ENCODE assay signal across 8 mouse cellular contexts in genomic region chr16:93006321-93006984, GRCm38 (mm10).
DNase-seq lines count a peak whose midpoint lies in the region; ATAC-seq lines count a peak whose summit lies in the region.

No protein-coding gene starts in this region.

- no peaks in the 10 kb centered on the region for H3K27me3 ChIP-seq in intestine, embryonic 15.5 days (replicated peaks)
- no peaks in the 10 kb centered on the region for H3K27me3 ChIP-seq in stomach, embryonic 16.5 days (ENCODE audit: control insufficient read depth, insufficient read depth, low read length)

- 18% methylated on average over 21 of the region's 21 CpGs for WGBS in intestine, embryonic 15.5 days
- WGBS in stomach, embryonic 16.5 days: 13% methylated on average over 21 of the region's 21 CpGs

- H3K9ac ChIP-seq in intestine, embryonic 15.5 days: no peak overlapping the region
- H3K9ac ChIP-seq in stomach, embryonic 16.5 days (ENCODE audit: low read length): 0 out of 2 replicates have a peak overlapping the region, but pooled peaks have one; percentile 35

- H3K4me3 ChIP-seq in intestine, embryonic 15.5 days (replicated peaks): no peak overlapping the region
- peak overlapping the region; percentile 13; the same call in 1 of the 2 replicates for H3K4me3 ChIP-seq in stomach, embryonic 16.5 days (replicated peaks; ENCODE audit: low read length)

- no peak overlapping the region for H3K27ac ChIP-seq in intestine, embryonic 15.5 days
- no peak overlapping the region for H3K27ac ChIP-seq in stomach, embryonic 16.5 days (ENCODE audit: low read length)

- no peak for ATAC-seq in intestine, embryonic 15.5 days
- no peak for ATAC-seq in stomach, embryonic 16.5 days (ENCODE audit: insufficient read depth, low FRiP score)

- intact Hi-C loops in gastrocnemius, postnatal 36 days (cut with DNase I): loop anchor here (5.0 kb wide), 1 partner anchor 309 kb away; no protein-coding TSS in a partner anchor

- H3K4me1 ChIP-seq in intestine, embryonic 15.5 days (replicated peaks): peaks cover 7% of the 10 kb centered on the region; the same call in 1 of the 2 replicates
- H3K4me1 ChIP-seq in stomach, embryonic 16.5 days (ENCODE audit: control insufficient read depth, insufficient read depth, low read length): peaks cover 7% of the 10 kb centered on the region

- peak; percentile 99 for DNase-seq in Muller cell, postnatal 12 days (ENCODE audit: inconsistent ontology term)
- DNase-seq in adrenal gland, postnatal 25 days: peak; percentile 63
- peak; percentile 54 to 64 for DNase-seq in gastrocnemius, postnatal 36 days
- DNase-seq in lung, postnatal 14 days: peak; percentile 26
- DNase-seq in thymus, postnatal 25 days: no peak
- no peak for DNase-seq in cerebellum, adult 9-10 months

- H3K4me2 ChIP-seq in intestine, embryonic 15.5 days (replicated peaks): peak overlapping the region; percentile 42
- H3K4me2 ChIP-seq in stomach, embryonic 16.5 days (ENCODE audit: low read depth, low read length): peak overlapping the region; percentile 43

- no peaks in the 10 kb centered on the region for H3K9me3 ChIP-seq in intestine, embryonic 15.5 days
- H3K9me3 ChIP-seq in stomach, embryonic 16.5 days (replicated peaks; ENCODE audit: control insufficient read depth, low read length): no peaks in the 10 kb centered on the region

- no peaks in the 10 kb centered on the region for H3K36me3 ChIP-seq in intestine, embryonic 15.5 days
- H3K36me3 ChIP-seq in stomach, embryonic 16.5 days (ENCODE audit: control insufficient read depth, insufficient read depth, low read length): no peaks in the 10 kb centered on the region

Comparison
In these comparisons a context has a peak if more than half of its experiments do, and no peak if none do; other contexts are left out.
1. DNase-seq: peak in Muller cell, postnatal 12 days (single experiment), adrenal gland, postnatal 25 days (single experiment), gastrocnemius, postnatal 36 days (2 of 2) and lung, postnatal 14 days (single experiment); none in thymus, postnatal 25 days (single experiment) and cerebellum, adult 9-10 months (single experiment).